Mouse (Mus musculus) intestine, postnatal 0 days (tissue): ENCODE data around the gene Olfr2. TPM values are rescaled to one million over a fixed set of nuclear protein-coding genes. Genes with fewer than 3 reads are reported as not detected.
"Not testable (repeated sequence)": the region's sequence is repeated elsewhere in the genome, so short reads cannot be mapped to it uniquely, and the experiment has no call there.

Experiments used
- ATAC-seq: fragments of 200-750 bp; cut with Nextera tagmentation; 2 replicates; pipeline ENCODE4 v1.8.0; 2017; ENCODE audit warnings: mild to moderate bottlenecking, moderate TSS enrichment, moderate library complexity
- H3K27ac ChIP-seq: fragments of 300-500 bp; sonication (generic); 2 replicates; pipeline ENCODE4 v1.5.1; 2014; ENCODE audit warnings: mild to moderate bottlenecking, low read depth, low read length, moderate library complexity
- H3K27me3 ChIP-seq: fragments of 300-500 bp; sonication (generic); replicated peaks from 2 replicates; pipeline ENCODE4 v1.6.1; 2014; ENCODE audit warnings: low read length, mixed read lengths; ENCODE audit not compliant: control insufficient read depth, insufficient read depth
- H3K36me3 ChIP-seq: fragments of 300-500 bp; sonication (generic); 2 replicates; pipeline ENCODE4 v1.6.1; 2014; ENCODE audit warnings: mild to moderate bottlenecking, moderate library complexity; ENCODE audit not compliant: control insufficient read depth, insufficient read depth
- H3K4me1 ChIP-seq: fragments of 300-500 bp; sonication (generic); replicated peaks from 2 replicates; pipeline ENCODE4 v1.6.1; 2014; ENCODE audit warnings: antibody characterized with exemption, low read length, mixed read lengths; ENCODE audit not compliant: control insufficient read depth, insufficient read depth
- H3K4me2 ChIP-seq: fragments of 300-500 bp; sonication (generic); replicated peaks from 2 replicates; pipeline ENCODE4 v1.6.1; 2014; ENCODE audit warnings: low read depth, mild to moderate bottlenecking, moderate library complexity
- H3K4me3 ChIP-seq: fragments of 300-500 bp; sonication (generic); 2 replicates; pipeline ENCODE4 v1.5.1; 2014; ENCODE audit warnings: low read depth, low read length
- H3K9ac ChIP-seq: fragments of 300-500 bp; sonication (generic); 2 replicates; pipeline ENCODE4 v1.6.1; 2014; ENCODE audit warnings: mild to moderate bottlenecking, low read depth, low read length
- H3K9me3 ChIP-seq: fragments of 300-500 bp; sonication (generic); 2 replicates; pipeline ENCODE4 v1.6.1; 2016; ENCODE audit warnings: mixed run types; ENCODE audit not compliant: control insufficient read depth
- CTCF ChIP-seq: sonication (generic); IDR thresholded peaks from 2 replicates; pipeline ENCODE4 v1.5.1; 2016; ENCODE audit warnings: low read depth, mild to moderate bottlenecking, control low read depth, antibody characterized with exemption, moderate library complexity
- WGBS: fragments of 180-500 bp; shearing (Covaris S2); extraction: QIAGEN DNeasy Blood & Tissue Kit; methylation state at CpG from one replicate; pipeline ENCODE4 v1.1.7; 2014; 5-methylcytosine and 5-hydroxymethylcytosine counted together
- polyA plus RNA-seq: library from polyadenylated mRNA; unstranded; fragments of >200 nt; fragmentation: Nextera tagmentation; extraction: Ambion mirVana; gene quantifications from 2 replicates; pipeline ENCODE4 v1.2.1, GENCODE M21; 2015

Gene Olfr2
- polyA plus RNA-seq, 1 experiment from 2014 or later = not detected

DNA sequence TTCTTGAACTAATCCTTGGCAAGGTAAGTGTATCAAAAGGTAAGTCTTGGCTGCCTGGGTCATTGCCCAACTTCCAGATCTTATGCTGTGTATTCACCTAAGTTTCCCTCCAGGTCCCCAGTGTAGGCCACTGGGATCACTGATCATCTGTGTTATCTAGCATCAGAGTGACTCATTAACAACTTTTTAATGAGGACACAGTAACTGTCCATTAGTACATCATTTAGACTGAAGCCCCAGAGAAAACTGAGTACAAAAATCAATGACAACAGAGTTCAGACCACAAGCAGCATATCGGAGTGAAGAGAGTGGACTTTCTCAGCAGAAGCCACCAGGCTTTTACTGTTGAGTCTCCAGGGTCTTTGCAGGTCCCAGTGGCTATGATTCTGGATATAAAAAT lies 25.0 kb upstream of the Olfr2 start, which contains the start of gene Olfr713:
Gene Olfr713 (plus strand): TSS at position 301 of the 400 bp plus-strand sequence.
- ATAC-seq = no peak
- Histone ChIP-seq H3K9me3 (no peaks in the 10 kb centered on the region), H3K4me2 (no peak within 1 kb of the TSS), H3K36me3 (no peaks in the 10 kb centered on the region), H3K4me3 (no peak within 1 kb of the TSS), H3K9ac (no peak within 1 kb of the TSS), H3K27ac (no peak within 1 kb of the TSS), H3K27me3 (no peaks in the 10 kb centered on the region), H3K4me1 (no peaks in the 10 kb centered on the region)
- no peak for TF ChIP-seq CTCF
- 91% methylated on average over 1 of the region's 1 CpGs for WGBS

DNA sequence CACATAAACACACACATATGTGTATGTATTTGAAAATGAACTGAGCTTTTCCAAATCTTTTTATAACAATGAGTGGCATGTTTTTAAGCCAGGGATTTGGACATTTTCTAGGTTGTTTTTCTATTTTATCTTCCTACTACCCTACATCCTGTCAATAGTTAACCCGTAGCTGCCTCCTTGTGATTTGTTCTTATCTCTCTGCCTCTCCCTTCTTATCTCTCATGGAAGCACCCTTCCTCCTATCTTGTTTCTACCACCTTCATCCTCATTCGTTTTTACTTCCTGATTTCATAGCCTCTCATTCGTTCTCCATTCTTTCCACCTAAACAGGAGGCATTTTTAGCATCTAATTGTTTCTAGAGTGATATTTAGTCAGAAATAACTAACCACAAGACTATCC lies 1.7 kb downstream of the Olfr2 start:
- TF ChIP-seq CTCF = no peak
- Histone ChIP-seq H3K4me3 (no peak overlapping the region), H3K27me3 (no peaks in the 10 kb centered on the region), H3K36me3 (no peaks in the 10 kb centered on the region), H3K9ac (no peak overlapping the region), H3K4me1 (no peaks in the 10 kb centered on the region), H3K9me3 (no peaks in the 10 kb centered on the region), H3K27ac (no peak overlapping the region), H3K4me2 (no peak overlapping the region)
- 24% methylated on average over 3 of the region's 3 CpGs for WGBS
- no peak for ATAC-seq

DNA sequence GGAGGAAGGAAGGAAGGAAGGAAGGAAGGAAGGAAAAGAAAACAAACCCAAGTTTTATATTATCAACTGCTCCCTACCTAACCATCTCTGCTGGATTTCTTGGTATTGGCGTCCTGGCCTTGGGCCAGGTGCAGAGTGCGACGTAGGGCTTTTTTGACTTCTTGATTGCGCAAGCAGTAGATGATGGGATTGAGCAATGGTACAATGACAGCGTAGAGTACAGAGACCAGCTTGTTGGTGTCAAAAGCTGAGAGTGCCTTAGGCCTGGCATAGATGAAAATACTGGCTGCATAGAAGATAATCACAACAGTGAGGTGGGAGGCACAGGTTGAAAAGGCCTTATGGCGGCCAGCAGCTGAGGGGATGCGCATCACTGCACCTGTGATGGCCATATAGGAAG lies 5.1 kb downstream of the Olfr2 start:
- Histone ChIP-seq H3K27me3 (no peaks in the 10 kb centered on the region), H3K4me1 (no peaks in the 10 kb centered on the region), H3K27ac (no peak overlapping the region), H3K4me3 (no peak overlapping the region), H3K9ac (no peak overlapping the region), H3K4me2 (no peak overlapping the region), H3K36me3 (no peaks in the 10 kb centered on the region), H3K9me3 (no peaks in the 10 kb centered on the region)
- WGBS = 65% methylated on average over 7 of the region's 7 CpGs
- TF ChIP-seq CTCF = no peak
- ATAC-seq = peak; percentile 77; the same call in 1 of the 2 replicates

DNA sequence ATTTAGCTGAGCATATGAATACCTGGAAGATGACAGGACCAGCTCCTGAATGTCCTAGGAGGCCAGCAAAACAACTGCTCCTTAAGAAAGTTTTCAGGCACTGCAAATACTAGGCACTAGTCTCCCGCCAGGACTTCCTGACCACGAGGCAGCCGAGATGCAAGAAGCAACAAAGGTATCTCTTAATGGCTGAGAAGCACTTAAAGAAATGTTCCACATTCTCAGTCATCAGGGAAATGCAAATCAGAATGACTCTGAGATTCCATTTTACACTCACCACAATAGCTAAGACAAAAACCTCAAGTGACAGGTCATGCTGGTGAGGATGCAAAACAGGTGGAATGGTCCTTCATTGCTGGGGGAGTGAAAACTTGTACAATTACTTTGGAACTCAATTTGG lies 20.6 kb downstream of the Olfr2 start:
- Histone ChIP-seq H3K4me1 (no peaks in the 10 kb centered on the region), H3K4me3 (no peak overlapping the region), H3K27me3 (no peaks in the 10 kb centered on the region), H3K4me2 (no peak overlapping the region), H3K9ac (no peak overlapping the region), H3K36me3 (no peaks in the 10 kb centered on the region), H3K27ac (no peak overlapping the region), H3K9me3 (no peaks in the 10 kb centered on the region)
- 85% methylated on average over 3 of the region's 3 CpGs for WGBS
- no peak for TF ChIP-seq CTCF
- no peak for ATAC-seq

DNA sequence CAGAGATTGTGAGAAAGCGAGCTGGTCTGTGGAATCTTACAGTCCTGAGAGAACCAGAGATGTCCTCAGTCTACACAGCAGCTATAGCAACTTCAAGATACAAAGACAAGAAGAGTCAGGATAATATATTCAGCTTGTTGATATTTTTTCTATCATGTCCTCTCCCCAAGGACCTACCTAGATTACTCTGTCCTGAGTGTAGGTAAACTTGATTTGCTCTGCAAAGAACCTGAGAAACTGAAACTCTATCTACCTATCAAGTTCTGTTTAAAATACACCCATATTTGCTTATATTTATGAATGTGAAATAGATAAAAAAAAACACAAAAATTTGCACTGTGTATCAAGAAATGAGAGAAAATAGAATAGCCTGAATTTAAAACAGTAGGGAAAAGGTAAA lies 30.5 kb downstream of the Olfr2 start, which contains the start of gene Olfr711:
Gene Olfr711 (minus strand): TSS at position 101 of the 400 bp plus-strand sequence.
- Histone ChIP-seq H3K4me3 (no peak within 1 kb of the TSS), H3K27me3 (no peaks in the 10 kb centered on the region), H3K4me1 (no peaks in the 10 kb centered on the region), H3K9me3 (no peaks in the 10 kb centered on the region), H3K4me2 (no peak within 1 kb of the TSS), H3K27ac (no peak within 1 kb of the TSS), H3K36me3 (no peaks in the 10 kb centered on the region), H3K9ac (no peak within 1 kb of the TSS)
- no peak for TF ChIP-seq CTCF
- ATAC-seq = no peak
- WGBS = 54% methylated on average over 1 of the region's 1 CpGs

DNA sequence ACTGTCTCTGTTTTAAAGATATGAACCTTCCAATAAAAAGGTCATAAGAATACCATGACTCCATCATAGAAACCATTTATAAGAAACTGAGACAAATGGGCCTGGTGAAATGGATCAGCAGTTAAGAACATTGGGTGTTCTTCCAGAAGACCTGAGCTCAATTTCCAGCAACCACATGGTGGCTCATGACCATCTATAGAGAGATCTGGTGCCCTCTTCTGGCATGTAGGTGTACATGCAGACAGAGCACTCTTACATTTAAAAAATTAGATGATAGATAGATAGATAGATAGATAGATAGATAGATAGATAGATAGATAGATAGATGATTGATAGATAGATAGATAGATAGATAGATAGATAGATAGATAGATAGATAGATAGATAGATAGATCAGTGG lies 38.4 kb downstream of the Olfr2 start:
- peak; percentile 63 for TF ChIP-seq CTCF
- H3K4me2 ChIP-seq, ATAC-seq: not testable (repeated sequence)

DNA sequence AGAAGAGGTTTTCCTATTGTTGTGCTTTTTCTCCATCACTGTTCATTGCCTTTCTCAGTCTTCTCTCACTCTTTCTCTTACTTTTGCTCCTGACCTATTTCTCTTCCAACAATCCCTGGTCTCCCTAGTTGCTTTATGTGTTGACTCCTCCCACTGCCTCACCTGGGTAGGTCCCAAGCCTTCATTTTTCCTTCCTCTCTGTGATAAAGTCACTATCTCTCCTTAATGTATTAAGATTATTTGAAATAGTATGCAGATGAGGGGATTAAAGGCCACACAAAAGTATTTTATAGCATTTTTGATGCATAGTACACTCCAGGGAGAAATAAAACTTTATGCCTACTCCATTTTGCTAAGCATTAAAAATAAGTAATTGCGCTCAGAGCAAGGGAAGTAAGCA lies 42.0 kb downstream of the Olfr2 start, which contains the start of gene Olfr6:
Gene Olfr6 (minus strand): TSS at position 101 of the 400 bp plus-strand sequence.
- Histone ChIP-seq H3K4me1 (no peaks in the 10 kb centered on the region), H3K4me2 (no peak within 1 kb of the TSS), H3K9ac (no peak within 1 kb of the TSS), H3K9me3 (no peaks in the 10 kb centered on the region), H3K27ac (no peak within 1 kb of the TSS), H3K27me3 (no peaks in the 10 kb centered on the region), H3K36me3 (no peaks in the 10 kb centered on the region), H3K4me3 (no peak within 1 kb of the TSS)
- 94% methylated on average over 1 of the region's 1 CpGs for WGBS
- TF ChIP-seq CTCF = no peak
- ATAC-seq = no peak

More for the DNA sequence above, 38.4 kb downstream of the Olfr2 start:
- not testable (repeated sequence) for H3K9ac ChIP-seq, H3K9me3 ChIP-seq, H3K4me1 ChIP-seq, H3K4me3 ChIP-seq, H3K36me3 ChIP-seq, H3K27ac ChIP-seq, H3K27me3 ChIP-seq
